Mouse (Mus musculus): ENCODE data around the gene D17Wsu92e. TPM values are rescaled to one million over a fixed set of nuclear protein-coding genes. Genes with fewer than 3 reads are reported as not detected.

The D17Wsu92e gene
- polyA plus RNA-seq, 1 experiment = 196 TPM

DNA sequence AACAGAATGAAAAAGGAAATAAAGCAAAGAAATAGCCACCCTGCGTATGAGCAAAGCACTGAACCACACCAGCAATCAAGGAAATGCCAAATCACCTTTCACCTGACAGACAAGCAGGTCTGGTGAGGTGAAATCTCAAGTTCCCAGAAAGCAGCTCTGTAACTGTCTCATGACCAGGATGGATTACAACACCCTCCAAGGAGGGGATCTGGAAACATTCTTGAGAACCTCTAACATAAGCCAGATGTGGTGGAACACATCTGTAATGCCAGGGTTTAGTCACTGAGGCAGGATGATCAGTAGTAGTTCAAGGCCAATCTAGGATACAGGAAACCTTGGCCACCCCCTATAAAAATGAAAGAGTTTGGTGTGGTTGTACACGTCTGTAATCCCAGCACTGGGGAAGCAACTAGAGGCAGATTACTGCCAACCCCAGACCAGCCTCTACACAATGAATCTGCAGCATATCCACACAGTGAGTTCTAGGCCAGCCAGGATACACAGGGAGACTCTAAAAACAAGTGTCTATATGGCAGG, 12.8 kb downstream of the D17Wsu92e start:
- no peak for TF ChIP-seq CTCF (IDR thresholded peaks at IDR 0.05; ENCODE audit: extremely low read depth, insufficient read depth, low read length)
- no peak overlapping the region for H3K4me3 ChIP-seq (ENCODE audit: insufficient read depth, low read length)
- H3K4me1 ChIP-seq (ENCODE audit: control insufficient read depth, insufficient read depth, low read length) = peaks cover 2% of the 10 kb centered on the region; the same call in 1 of the 2 replicates

DNA sequence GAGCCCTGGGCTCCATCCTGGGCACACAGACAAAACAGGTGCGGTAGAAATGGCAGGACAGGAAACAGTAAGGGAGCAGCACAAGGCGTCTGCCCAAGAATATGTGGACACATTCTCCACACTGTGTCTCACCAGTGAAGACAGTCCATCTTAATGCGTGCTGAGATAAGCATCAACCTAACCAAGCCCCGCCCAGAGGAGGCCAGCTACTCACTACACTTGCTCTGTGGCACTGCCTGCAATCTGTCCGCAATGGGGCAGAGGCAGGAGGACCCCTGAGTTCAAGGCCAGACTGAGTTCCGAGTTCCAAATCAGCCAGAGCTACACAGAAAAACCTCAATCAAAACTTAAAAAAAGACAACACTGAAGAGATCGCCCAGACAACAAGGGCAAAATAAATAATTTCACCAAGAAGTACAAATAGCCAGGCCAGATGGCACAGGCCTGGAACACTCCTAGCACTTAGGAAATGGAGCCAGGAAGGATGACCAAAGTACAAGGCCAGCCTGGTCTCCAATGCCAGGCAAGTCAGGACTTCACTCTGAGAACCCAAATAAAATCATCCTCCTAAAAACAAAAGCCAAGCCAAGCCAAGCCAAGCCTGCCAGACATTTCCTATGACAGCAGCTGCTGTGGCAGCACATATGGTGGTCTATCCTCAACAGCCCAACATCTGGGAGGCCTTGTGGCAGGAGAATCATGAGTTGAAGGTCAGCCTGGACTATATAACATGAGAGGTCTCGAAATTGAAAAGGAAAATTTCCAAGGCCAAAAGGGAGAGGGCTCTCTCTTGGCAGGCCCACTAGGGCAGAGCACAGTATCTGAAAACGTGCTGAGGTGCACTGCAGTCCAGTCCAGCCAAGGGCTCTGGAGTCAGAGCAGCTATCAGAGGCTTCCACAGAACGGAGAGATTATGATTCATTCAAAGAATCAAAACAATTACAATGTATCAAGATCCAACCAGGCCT, 15.4 kb downstream of the D17Wsu92e start:
- Histone ChIP-seq H3K4me3 (ENCODE audit: insufficient read depth, low read length) (no peak overlapping the region), H3K4me1 (ENCODE audit: control insufficient read depth, insufficient read depth, low read length) (peaks cover 2% of the 10 kb centered on the region), H3K27ac (ENCODE audit: insufficient read depth, low read length) (no peak overlapping the region)
- no peak for TF ChIP-seq POLR2A (IDR thresholded peaks at IDR 0.05; ENCODE audit: extremely low read depth, insufficient read depth, low read length)
- no peak for TF ChIP-seq CTCF (IDR thresholded peaks at IDR 0.05; ENCODE audit: extremely low read depth, insufficient read depth, low read length)

More for the DNA sequence above, 12.8 kb downstream of the D17Wsu92e start:
- H3K27ac ChIP-seq (ENCODE audit: insufficient read depth, low read length) = no peak overlapping the region

DNA sequence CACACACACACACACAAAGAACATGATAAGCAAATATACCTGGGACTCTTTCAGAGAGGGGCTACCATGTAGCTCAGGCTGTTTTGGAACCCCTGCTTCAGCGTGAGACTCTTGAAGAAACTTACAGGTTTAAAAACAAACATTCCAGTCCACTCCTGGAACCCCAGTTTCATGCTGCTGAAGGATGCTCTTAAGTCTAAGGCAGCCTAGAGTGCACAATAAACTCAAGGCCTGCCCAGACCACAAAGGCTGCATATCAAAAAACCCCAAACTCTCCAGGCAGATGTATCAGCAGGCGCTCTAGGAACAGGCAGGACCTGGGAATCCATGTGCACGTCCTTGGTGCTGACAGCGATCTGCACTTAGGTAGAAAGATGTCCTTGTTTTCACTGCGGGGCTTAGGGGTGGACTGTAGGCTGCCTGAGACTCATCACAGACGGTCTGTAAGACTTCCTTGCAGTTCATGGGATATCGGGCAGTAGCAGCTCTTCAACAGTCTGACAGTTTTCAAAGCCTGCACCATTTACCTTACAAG, 16.2 kb downstream of the D17Wsu92e start:
- Histone ChIP-seq H3K4me1 (ENCODE audit: control insufficient read depth, insufficient read depth, low read length) (peaks cover 5% of the 10 kb centered on the region), H3K27ac (ENCODE audit: insufficient read depth, low read length) (no peak overlapping the region), H3K4me3 (ENCODE audit: insufficient read depth, low read length) (no peak overlapping the region)
- TF ChIP-seq POLR2A (IDR thresholded peaks at IDR 0.05; ENCODE audit: extremely low read depth, insufficient read depth, low read length) (no peak), CTCF (IDR thresholded peaks at IDR 0.05; ENCODE audit: extremely low read depth, insufficient read depth, low read length) (no peak)

DNA sequence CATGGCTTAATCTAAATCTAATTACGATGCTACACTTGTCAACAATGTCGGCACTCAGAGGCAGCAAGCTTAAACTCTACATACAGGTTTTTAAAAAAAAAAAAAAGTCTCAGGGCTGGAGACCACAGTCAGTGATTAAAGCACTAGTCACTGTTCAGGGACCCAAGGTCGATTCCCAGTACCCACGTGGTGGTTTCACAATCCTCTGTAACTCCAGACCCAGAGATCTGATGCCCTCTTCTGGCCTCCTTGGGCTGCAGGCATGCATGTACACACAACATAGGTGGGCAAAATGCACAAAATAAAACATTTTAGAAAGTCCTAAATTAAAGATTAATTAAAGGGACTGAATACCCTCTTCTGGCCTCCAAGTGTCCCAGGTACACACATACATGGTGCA, 16.7 kb downstream of the D17Wsu92e start:
- no peak overlapping the region for H3K4me3 ChIP-seq (ENCODE audit: insufficient read depth, low read length)
- no peak overlapping the region for H3K27ac ChIP-seq (ENCODE audit: insufficient read depth, low read length)
- H3K4me1 ChIP-seq (ENCODE audit: control insufficient read depth, insufficient read depth, low read length) = peaks cover 5% of the 10 kb centered on the region
- TF ChIP-seq CTCF (IDR thresholded peaks at IDR 0.05; ENCODE audit: extremely low read depth, insufficient read depth, low read length) (no peak), POLR2A (IDR thresholded peaks at IDR 0.05; ENCODE audit: extremely low read depth, insufficient read depth, low read length) (no peak)

DNA sequence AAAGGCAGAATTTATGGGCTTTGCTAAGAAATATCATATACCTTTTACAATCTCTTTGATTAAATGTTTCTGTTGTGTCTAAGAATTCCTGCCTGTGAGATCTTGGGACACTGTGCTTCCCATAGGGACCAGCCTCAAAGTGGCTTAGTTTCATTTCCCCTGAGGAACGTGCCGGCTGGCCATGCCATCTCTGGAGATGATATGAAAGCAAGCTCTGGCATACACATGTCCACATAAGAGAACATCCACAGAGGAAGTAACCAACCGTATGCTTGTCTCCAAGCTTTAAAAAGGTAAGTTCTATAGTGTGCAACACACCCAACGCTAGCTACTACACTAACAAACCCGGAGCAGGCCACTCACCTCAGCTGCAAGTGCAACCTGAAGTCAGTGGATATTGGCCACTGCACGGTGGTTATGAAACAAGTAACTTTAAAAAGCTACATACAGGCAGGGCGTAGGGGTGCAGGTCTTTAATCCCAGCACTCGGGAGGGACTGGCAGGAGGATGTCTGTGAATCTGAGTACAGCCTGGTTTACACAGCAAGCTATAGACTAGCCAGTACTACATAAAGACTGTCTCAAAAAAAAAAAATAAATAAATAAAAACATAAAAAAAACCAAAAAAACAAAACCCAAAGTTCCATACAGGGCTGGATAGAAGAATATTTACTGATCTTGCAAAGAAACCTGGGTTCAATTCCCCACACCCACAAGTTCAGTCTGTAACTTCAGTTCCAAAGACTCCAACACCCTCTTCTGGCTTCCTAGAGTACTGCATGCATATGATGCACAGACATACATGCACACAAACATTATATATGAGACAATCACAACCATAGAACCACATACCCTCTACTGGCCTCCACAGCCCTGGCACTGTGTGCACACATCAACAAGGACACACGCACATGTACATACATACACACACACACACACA, 19.5 kb downstream of the D17Wsu92e start:
- Histone ChIP-seq H3K27ac (ENCODE audit: insufficient read depth, low read length) (no peak overlapping the region), H3K4me3 (ENCODE audit: insufficient read depth, low read length) (no peak overlapping the region), H3K4me1 (ENCODE audit: control insufficient read depth, insufficient read depth, low read length) (peaks cover 15% of the 10 kb centered on the region)
- TF ChIP-seq CTCF (IDR thresholded peaks at IDR 0.05; ENCODE audit: extremely low read depth, insufficient read depth, low read length) (no peak), POLR2A (IDR thresholded peaks at IDR 0.05; ENCODE audit: extremely low read depth, insufficient read depth, low read length) (no peak)

DNA sequence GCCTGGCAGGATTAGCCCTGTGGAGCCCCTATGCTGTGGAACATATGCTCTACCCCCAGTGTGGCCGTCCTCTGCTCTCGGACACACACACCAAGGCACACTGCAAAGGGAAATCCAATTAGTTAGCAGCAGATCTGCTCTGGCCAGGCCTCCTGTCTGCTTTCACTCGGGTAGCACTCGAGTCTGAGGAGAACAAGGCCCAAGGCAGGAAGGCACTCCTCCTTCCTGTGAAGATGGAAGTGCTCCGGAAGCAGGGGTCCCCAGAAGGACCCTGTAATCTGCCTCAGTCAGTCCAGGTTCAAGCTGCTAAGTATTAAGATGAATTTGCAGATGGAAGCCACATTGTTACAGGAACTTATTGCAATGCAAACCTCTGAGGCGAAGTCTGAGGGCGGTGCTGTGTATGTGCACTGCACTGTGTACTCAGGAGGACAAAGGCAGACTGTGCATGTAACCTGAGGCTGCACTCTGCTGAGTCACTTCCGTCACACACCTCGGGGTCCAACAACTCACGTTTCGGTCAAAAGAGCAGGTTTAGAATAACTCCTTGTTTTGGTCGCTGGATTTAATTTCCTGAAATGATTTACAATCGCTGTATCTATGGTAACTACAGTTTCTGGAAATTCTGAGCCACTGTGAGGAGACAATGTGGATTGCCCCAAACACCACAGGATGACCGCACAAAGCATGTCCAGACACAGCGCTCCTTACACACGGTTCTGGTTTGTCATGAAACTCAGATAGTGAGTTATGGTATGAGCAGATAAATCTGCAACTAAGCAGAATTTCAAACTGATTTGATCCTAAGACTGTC, 20.5 kb downstream of the D17Wsu92e start:
- TF ChIP-seq CTCF (IDR thresholded peaks at IDR 0.05; ENCODE audit: extremely low read depth, insufficient read depth, low read length) = no peak
- TF ChIP-seq POLR2A (IDR thresholded peaks at IDR 0.05; ENCODE audit: extremely low read depth, insufficient read depth, low read length) = no peak
- H3K4me1 ChIP-seq (ENCODE audit: control insufficient read depth, insufficient read depth, low read length) = peaks cover 15% of the 10 kb centered on the region
- no peak overlapping the region; the same call in 1 of the 2 replicates for H3K27ac ChIP-seq (ENCODE audit: insufficient read depth, low read length)
- no peak overlapping the region for H3K4me3 ChIP-seq (ENCODE audit: insufficient read depth, low read length)

DNA sequence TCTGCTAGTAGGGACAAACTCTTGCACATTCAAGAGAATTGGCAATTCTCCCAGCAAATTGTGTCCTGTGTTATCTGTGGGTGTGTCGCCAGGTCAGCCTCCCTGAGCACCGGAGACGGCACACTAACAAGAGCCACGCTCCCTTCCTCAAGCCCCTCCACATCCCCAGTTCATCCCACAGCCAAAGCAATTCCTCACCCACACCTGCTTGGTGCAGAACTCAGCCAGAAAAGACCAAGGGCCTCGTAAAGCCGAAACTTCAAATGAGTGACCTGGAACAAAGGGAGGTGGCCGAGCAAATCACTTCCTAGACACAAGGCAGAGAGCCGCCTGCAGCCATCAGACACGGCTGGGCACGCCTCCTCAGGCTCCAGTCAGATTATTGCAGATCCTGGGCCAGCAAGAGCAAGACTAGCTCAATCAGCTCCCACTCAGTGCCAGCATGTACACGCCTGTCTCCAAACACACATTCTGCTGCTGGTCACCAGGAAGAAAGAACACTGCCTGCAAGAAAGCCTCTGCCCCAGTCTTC, 23.0 kb downstream of the D17Wsu92e start:
- Histone ChIP-seq H3K27ac (ENCODE audit: insufficient read depth, low read length) (no peak overlapping the region), H3K4me3 (ENCODE audit: insufficient read depth, low read length) (no peak overlapping the region)

DNA sequence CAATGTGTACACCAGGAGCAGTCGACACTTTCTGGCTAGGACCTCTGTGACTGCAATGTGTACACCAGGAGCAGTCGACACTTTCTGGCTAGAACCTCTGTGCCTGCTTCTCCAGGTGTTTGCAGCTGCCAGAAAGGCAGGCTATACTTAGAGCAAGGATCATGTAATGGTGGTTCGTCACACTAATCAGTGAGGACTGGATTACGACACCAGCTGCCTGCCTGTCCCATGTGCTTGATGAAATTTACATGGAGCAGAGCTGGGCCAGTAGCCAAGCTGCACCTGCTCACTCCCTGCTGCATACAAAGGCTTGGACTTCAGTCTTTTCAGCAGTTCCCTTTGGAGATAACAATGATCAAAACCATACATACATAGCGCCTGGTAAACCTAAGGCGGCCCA, 23.7 kb downstream of the D17Wsu92e start:
- TF ChIP-seq CTCF (IDR thresholded peaks at IDR 0.05; ENCODE audit: extremely low read depth, insufficient read depth, low read length) = no peak
- TF ChIP-seq POLR2A (IDR thresholded peaks at IDR 0.05; ENCODE audit: extremely low read depth, insufficient read depth, low read length) = no peak
- Histone ChIP-seq H3K4me1 (ENCODE audit: control insufficient read depth, insufficient read depth, low read length) (peaks cover 15% of the 10 kb centered on the region), H3K27ac (ENCODE audit: insufficient read depth, low read length) (no peak overlapping the region), H3K4me3 (ENCODE audit: insufficient read depth, low read length) (no peak overlapping the region)

More for the DNA sequence above, 23.0 kb downstream of the D17Wsu92e start:
- TF ChIP-seq POLR2A (IDR thresholded peaks at IDR 0.05; ENCODE audit: extremely low read depth, insufficient read depth, low read length) (no peak), CTCF (IDR thresholded peaks at IDR 0.05; ENCODE audit: extremely low read depth, insufficient read depth, low read length) (no peak)
- H3K4me1 ChIP-seq (ENCODE audit: control insufficient read depth, insufficient read depth, low read length) = peaks cover 15% of the 10 kb centered on the region
